Mouse (Mus musculus) intestine, embryonic 14.5 days (tissue): ENCODE measurements at regions not wholly inside any gene's neighbourhood (a gene's known extent, or its start where the extent isn't known, plus 50 kb on each side); places are given as distances from the start of the nearest gene placed in this dataset.

Experiments
- ATAC-seq: fragments of 200-750 bp; cut with Nextera tagmentation; replicated peaks from 2 replicates; pipeline ENCODE4 v1.8.0; 2017; ENCODE audit warnings: low read depth, moderate number of reproducible peaks, moderate TSS enrichment, moderate library complexity; ENCODE audit not compliant: low FRiP score, low TSS enrichment
- DNase-seq: peaks from one replicate; pipeline ENCODE4 v3.0.0-alpha.2; 2018; ENCODE audit warnings: low spot score
- H3K27ac ChIP-seq: fragments of 300-500 bp; sonication (generic); 2 replicates; pipeline ENCODE4 v1.5.1; 2014; ENCODE audit warnings: low read depth, mild to moderate bottlenecking, control low read depth
- H3K27me3 ChIP-seq: fragments of 300-500 bp; sonication (generic); replicated peaks from 2 replicates; pipeline ENCODE4 v1.6.1; 2014; ENCODE audit warnings: low read length, control low read depth; ENCODE audit not compliant: control insufficient read depth, insufficient read depth
- H3K36me3 ChIP-seq: fragments of 300-500 bp; sonication (generic); 2 replicates; pipeline ENCODE4 v1.6.1; 2014; ENCODE audit warnings: low read length, control low read depth; ENCODE audit not compliant: control insufficient read depth, insufficient read depth
- H3K4me1 ChIP-seq: fragments of 300-500 bp; sonication (generic); replicated peaks from 2 replicates; pipeline ENCODE4 v1.6.1; 2014; ENCODE audit warnings: low read length, control low read depth, mixed read lengths; ENCODE audit not compliant: control insufficient read depth, insufficient read depth
- H3K4me2 ChIP-seq: fragments of 300-500 bp; sonication (generic); 2 replicates; pipeline ENCODE4 v1.6.1; 2014; ENCODE audit warnings: low read length
- H3K4me3 ChIP-seq: fragments of 300-500 bp; sonication (generic); 2 replicates; pipeline ENCODE4 v1.5.1; 2014; ENCODE audit warnings: low read depth, low read length, control low read depth, mixed read lengths
- H3K9ac ChIP-seq: fragments of 300-500 bp; sonication (generic); 2 replicates; pipeline ENCODE4 v1.6.1; 2014; ENCODE audit warnings: mild to moderate bottlenecking, low read length
- H3K9me3 ChIP-seq: fragments of 300-500 bp; sonication (generic); 2 replicates; pipeline ENCODE4 v1.6.1; 2016; ENCODE audit warnings: low read length, control low read depth; ENCODE audit not compliant: control insufficient read depth
- WGBS: fragments of 180-500 bp; shearing (Covaris S2); extraction: QIAGEN DNeasy Blood & Tissue Kit; methylation state at CpG from one replicate; pipeline ENCODE4 v1.1.7; 2014; 5-methylcytosine and 5-hydroxymethylcytosine counted together

DNA sequence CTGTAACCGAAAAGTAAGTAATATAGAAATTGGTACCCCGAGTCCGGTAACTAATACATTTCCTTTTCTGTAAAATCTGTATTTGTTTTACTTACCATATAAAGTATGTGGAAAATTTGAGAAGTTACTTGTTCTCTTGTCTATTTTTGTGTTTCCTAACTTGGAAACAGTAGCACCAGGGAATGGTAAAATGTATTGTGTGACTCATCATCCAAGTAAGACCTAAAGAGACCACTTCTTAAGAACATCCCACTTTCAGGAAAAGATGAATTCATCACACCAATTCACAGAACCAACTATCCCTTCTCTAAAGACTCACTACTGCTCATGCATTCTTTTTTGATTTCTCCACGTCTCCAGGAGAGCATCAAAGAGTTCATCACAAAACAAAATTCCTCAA is 457.6 kb upstream of the Htr2a start:
- ATAC-seq (no peak), DNase-seq (no peak)
- Histone ChIP-seq H3K27me3 (no peaks in the 10 kb centered on the region), H3K9ac (no peak overlapping the region), H3K27ac (no peak overlapping the region), H3K36me3 (no peaks in the 10 kb centered on the region), H3K4me1 (no peaks in the 10 kb centered on the region), H3K4me2 (no peak overlapping the region), H3K9me3 (no peaks in the 10 kb centered on the region), H3K4me3 (no peak overlapping the region)
- WGBS: 86% methylated on average over 4 of the region's 4 CpGs

DNA sequence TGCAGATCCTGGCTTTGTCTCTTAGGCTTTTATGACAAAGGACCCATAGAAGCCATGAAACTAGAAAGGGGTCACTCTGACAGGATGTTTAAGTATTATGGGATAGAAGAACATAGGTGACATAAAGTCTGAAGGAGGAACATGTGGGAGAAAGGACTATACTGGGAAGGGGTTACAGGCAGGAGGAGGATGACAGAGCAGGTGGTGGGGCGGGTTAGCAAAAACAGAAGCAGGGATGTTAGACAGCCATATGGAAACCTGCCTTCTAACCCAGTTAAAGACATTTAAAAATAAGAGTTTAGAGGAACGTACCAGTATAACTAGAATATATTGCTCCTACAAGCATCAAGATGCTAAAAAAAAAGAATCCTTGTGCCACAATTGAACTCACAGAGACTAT is 438.9 kb upstream of the Htr2a start:
- Histone ChIP-seq H3K4me3 (no peak overlapping the region), H3K27me3 (no peaks in the 10 kb centered on the region), H3K4me2 (no peak overlapping the region), H3K36me3 (no peaks in the 10 kb centered on the region), H3K9ac (no peak overlapping the region), H3K27ac (no peak overlapping the region), H3K4me1 (no peaks in the 10 kb centered on the region), H3K9me3 (no peaks in the 10 kb centered on the region)
- DNase-seq (no peak), ATAC-seq (no peak)
- WGBS: 90% methylated on average over 2 of the region's 2 CpGs

- H3K4me2 ChIP-seq: no peak overlapping the region
- no peaks in the 10 kb centered on the region for H3K4me1 ChIP-seq
- DNase-seq: no peak
- no peak overlapping the region for H3K9ac ChIP-seq
- H3K4me3 ChIP-seq: no peak overlapping the region
- ATAC-seq: no peak
- H3K36me3 ChIP-seq: no peaks in the 10 kb centered on the region
- no peaks in the 10 kb centered on the region for H3K9me3 ChIP-seq
- no peaks in the 10 kb centered on the region for H3K27me3 ChIP-seq
- WGBS: 76% methylated on average over 1 of the region's 1 CpGs
- no peak overlapping the region for H3K27ac ChIP-seq
Observed at GRCm38 (mm10) chr14:74205011-74205410, 435.6 kb upstream of the Htr2a start.

GRCm38 (mm10) chr14:74217914-74218446 is 422.7 kb upstream of the Htr2a start:
- H3K4me2 ChIP-seq: no peak overlapping the region
- DNase-seq (no peak), ATAC-seq (no peak)
- WGBS: 56% methylated on average over 2 of the region's 2 CpGs
- H3K36me3 ChIP-seq: no peaks in the 10 kb centered on the region
- no peaks in the 10 kb centered on the region for H3K4me1 ChIP-seq
- no peaks in the 10 kb centered on the region for H3K27me3 ChIP-seq
- no peaks in the 10 kb centered on the region for H3K9me3 ChIP-seq
- no peak overlapping the region for H3K4me3 ChIP-seq
- H3K27ac ChIP-seq: no peak overlapping the region
- no peak overlapping the region for H3K9ac ChIP-seq

DNA sequence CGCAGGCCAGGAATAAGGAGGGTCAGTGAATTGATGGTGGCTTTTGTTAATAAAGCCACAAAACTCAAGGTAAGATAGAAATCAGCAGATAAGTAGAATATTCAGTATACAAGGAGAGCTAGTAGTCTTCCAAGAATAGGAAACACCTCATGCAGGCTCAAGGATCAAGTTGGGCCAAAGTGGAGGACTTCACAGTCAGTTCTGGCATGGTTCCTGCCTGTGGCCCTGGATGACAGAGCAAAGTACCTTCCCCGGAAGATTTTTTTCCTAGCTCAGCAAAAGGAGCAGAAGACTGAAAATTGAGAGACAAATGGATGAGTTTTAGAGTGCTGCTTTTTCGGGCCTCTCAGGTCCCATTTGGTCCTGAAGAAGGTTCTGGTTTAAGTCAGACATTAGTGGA is 420.9 kb upstream of the Htr2a start:
- H3K36me3 ChIP-seq: no peaks in the 10 kb centered on the region
- no peaks in the 10 kb centered on the region for H3K27me3 ChIP-seq
- no peak overlapping the region for H3K9ac ChIP-seq
- ATAC-seq (no peak), DNase-seq (no peak)
- no peaks in the 10 kb centered on the region for H3K9me3 ChIP-seq
- no peak overlapping the region for H3K4me3 ChIP-seq
- no peak overlapping the region for H3K27ac ChIP-seq
- H3K4me1 ChIP-seq: no peaks in the 10 kb centered on the region
- H3K4me2 ChIP-seq: no peak overlapping the region
- WGBS: 84% methylated on average over 3 of the region's 3 CpGs

GRCm38 (mm10) chr14:74222093-74222492 is 418.5 kb upstream of the Htr2a start:
- no peaks in the 10 kb centered on the region for H3K4me1 ChIP-seq
- no peak overlapping the region for H3K4me2 ChIP-seq
- H3K4me3 ChIP-seq: no peak overlapping the region
- no peak for ATAC-seq
- no peaks in the 10 kb centered on the region for H3K9me3 ChIP-seq
- 72% methylated on average over 1 of the region's 1 CpGs for WGBS
- H3K27me3 ChIP-seq: no peaks in the 10 kb centered on the region
- H3K9ac ChIP-seq: no peak overlapping the region
- H3K36me3 ChIP-seq: no peaks in the 10 kb centered on the region
- no peak overlapping the region for H3K27ac ChIP-seq
- no peak for DNase-seq

DNA sequence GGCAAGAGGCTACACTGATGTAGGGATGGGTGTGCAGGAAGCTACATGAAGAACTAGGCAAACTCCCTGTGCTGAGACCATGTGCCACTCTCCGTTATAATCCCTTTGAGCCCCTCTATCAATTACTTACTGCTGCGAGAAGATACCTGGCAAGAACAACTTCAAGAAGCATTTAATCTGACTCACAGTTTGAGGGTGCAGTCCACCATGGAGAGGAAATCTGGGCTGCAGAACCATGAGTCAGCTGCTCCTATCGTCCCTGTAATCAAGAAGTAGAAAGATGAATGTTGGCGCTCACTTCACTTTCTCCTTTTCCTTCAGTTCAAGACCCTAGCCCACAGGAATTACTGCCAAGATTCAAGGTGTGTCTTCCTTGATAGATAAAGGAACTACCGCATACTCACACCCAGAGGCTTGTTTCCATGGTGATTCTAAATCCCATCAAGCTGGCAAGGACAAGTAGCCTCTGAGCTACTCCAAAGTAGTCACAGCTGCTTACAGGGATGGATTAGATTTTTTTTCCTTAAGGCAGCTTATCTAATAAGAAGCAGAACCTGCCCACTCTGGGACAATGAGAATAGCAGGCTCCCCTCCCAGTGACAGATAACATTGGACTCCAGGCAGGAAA is 411.0 kb upstream of the Htr2a start:
- H3K9ac ChIP-seq: no peak overlapping the region
- no peaks in the 10 kb centered on the region for H3K36me3 ChIP-seq
- 78% methylated on average over 5 of the region's 5 CpGs for WGBS
- no peaks in the 10 kb centered on the region for H3K27me3 ChIP-seq
- H3K4me2 ChIP-seq: no peak overlapping the region
- no peak for DNase-seq
- no peaks in the 10 kb centered on the region for H3K9me3 ChIP-seq
- no peak overlapping the region for H3K27ac ChIP-seq
- no peak overlapping the region for H3K4me3 ChIP-seq
- ATAC-seq: no peak
- H3K4me1 ChIP-seq: no peaks in the 10 kb centered on the region

GRCm38 (mm10) chr14:74240212-74240611 is 400.4 kb upstream of the Htr2a start:
- H3K4me1 ChIP-seq: no peaks in the 10 kb centered on the region
- no peaks in the 10 kb centered on the region for H3K36me3 ChIP-seq
- no peaks in the 10 kb centered on the region for H3K27me3 ChIP-seq
- ATAC-seq (no peak), DNase-seq (no peak)
- no peak overlapping the region for H3K27ac ChIP-seq
- no peak overlapping the region for H3K4me2 ChIP-seq
- no peak overlapping the region for H3K9ac ChIP-seq
- H3K4me3 ChIP-seq: no peak overlapping the region
- 72% methylated on average over 2 of the region's 2 CpGs for WGBS
- H3K9me3 ChIP-seq: no peaks in the 10 kb centered on the region

DNA sequence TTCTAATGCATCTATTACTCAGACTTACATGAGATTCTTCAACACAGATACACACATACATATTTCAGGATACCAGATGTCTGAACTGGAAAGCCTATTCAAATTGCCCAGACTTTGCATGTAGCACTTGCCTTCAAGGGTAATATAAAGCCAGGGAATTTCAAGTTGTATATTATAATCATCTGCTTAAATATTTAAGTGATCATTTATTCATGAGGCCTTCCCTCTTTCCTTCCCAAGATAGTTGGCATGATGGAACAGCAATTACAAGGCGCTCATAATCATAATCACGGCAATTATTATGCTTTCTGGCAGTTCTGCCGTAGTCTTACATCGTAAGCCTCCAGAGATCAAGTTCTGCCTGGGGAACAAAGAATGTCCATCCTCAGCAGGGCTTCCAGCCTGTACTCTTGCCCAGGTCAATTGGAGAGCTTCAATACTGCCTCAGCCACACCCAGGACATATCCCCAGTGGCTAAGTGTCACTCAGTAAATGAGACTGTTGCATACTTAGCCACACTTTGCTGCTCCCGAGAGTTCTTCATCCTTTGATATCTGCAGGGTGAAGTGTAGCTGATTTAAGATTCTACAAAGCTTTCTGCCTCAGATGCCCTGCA is 391.3 kb upstream of the Htr2a start:
- ATAC-seq: no peak
- 82% methylated on average over 5 of the region's 5 CpGs for WGBS

More for the DNA sequence above, 391.3 kb upstream of the Htr2a start:
- Histone ChIP-seq H3K27ac (no peak overlapping the region), H3K36me3 (no peaks in the 10 kb centered on the region), H3K9ac (no peak overlapping the region), H3K4me3 (no peak overlapping the region), H3K27me3 (no peaks in the 10 kb centered on the region), H3K9me3 (no peaks in the 10 kb centered on the region), H3K4me2 (no peak overlapping the region), H3K4me1 (no peaks in the 10 kb centered on the region)
- DNase-seq: no peak
